Mouse (Mus musculus) kidney, adult 8-10 months (tissue): ENCODE results near the gene Phf14.
"Not testable (repeated sequence)": the region's sequence is repeated elsewhere in the genome, so short reads cannot be mapped to it uniquely, and the experiment has no call there.

Experiments used
- DNase-seq, 2 experiments: peaks; one replicate each; pipeline ENCODE4 v3.0.0; 2022

The Phf14 gene

DNA sequence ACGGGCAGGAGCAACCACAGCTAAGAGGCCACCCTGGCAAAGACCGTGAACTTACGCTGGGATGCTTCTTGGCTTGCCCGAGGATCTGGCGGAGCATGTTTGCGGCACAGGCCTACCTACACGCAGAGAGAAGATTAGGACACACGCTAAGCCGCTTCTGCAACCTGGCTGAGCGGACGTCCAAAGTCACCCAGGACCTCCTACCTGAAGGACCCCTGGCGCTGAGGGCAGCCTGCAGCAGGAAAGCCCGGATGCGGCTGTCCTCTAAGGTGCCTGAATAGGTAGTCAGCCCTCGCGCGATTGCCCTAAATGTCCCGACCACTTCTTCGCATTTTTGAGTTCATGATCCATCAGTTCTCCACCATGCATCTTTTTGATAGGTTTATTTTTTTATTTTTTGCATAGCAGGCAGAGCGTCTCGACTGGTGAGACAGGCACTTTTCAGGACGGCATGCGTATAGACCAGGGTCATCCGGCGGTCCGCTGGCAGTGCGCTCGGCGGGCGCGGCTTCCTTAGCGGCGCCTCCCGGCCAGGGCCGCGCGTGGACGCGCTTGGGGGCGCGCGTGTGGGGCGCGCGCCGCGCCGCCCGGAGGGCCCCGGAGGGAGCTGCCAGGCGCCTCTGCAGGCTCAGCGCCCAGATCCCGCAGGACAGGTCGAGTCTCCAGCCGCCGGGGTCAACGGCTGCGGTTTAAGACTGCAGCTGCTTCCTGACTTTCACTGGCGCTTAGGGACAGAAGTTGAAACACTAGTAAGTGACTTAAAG, at the start of gene Phf14, which contains the start of gene Ndufa4:
Gene Phf14 (plus strand): TSS at position 541 of the 764 bp plus-strand sequence.
Gene Ndufa4 (minus strand): TSS at position 229 of the 764 bp plus-strand sequence.
- peak; percentile 93 to 94 for DNase-seq

DNA sequence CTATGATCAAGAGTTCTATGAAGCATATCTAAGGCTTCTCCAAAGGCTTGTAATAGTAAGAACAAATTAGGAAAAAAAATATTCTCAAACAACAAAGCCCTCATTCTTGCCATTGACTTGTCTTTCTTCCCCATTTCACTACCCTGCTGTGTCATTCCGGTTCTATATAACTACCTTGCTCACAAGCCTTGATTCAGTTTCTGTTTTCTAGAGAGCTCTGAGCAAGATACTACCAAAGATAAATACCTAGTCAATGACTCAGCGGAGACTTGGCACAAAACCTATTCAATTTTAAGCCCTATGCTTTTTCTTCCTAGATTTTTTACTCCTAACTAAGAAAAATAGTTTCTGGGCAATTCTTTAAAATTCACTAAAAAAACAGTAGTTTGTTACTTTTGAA, 32.2 kb upstream of the Phf14 start:
- not testable (repeated sequence) for DNase-seq

DNA sequence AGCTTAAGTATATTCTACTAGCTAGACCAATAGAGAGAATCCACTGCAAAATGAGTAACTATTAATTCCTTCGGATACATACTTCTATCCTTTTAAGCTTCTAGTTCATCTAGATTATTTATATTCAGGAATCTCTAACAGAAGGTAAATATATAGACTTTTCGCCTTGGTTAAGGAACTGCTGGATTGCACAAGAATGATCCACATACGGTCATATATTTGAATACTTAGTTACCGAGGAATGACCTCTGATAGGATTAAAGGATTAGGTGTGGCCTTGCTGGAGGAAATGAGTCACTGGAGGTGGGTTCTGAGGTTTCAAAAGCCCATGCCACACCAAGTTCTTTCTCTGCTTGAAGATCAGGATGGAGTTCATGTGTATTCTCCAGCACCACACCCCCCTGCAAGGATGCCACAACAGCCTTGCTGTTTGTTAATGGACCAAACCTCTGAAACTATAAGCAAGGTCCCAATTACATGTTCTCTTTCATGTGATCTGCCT, 6.7 kb upstream of the Phf14 start:
- DNase-seq: no peak

DNA sequence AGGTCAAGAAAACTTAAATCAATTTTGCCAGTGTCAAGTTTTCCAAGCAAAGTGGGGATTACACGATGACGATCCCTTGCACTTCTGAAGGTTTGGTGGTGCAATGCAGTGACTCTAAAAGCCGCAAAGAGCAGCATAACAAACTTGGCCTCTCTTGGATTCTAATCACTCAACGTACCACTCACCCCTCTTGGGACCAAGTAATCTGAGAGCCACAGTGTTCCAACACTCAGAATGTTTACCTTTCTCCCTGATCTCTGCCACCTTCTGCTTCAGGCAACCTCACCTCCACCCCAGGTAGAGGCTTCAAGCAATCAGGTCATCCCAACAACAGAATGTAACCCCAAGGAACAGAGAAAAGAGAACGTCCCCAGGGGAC, 730 bp upstream of the Phf14 start:
- DNase-seq: no peak

- no peak for DNase-seq
Observed at GRCm38 (mm10) chr6:11908170-11908569, 561 bp downstream of the Phf14 start.

GRCm38 (mm10) chr6:11925496-11926041, 18.0 kb downstream of the Phf14 start:
- DNase-seq: peak; percentile 81 to 90

DNA sequence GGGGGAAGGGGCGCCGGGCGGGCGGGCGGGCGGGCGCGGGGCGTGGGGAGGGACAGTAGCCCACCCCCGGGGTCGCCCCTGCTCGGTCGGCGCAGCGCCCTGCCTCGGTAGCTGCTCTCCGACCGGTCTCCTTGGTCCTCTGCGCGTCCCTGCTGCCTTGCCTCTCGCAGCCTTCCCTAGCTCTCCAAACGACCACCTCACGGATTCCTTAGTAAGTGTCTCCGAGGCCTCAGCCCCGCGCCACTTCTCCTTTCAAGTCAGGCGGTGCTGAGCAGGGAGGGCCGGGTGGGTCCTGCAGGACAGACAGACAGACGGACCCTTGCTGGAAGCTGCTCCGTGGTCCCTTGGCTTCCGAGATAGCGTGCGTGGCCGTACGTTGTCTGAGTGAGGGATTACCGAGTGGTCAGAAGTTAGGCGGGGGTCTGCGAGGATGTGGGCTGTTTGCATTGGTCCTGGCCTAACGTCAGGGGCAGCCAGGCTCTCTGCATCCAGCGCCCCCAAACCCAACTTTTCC, 18.5 kb downstream of the Phf14 start:
- peak in 1 of 2 experiments; percentile 6 for DNase-seq

GRCm38 (mm10) chr6:11927485-11927884, 19.9 kb downstream of the Phf14 start:
- DNase-seq: no peak

DNA sequence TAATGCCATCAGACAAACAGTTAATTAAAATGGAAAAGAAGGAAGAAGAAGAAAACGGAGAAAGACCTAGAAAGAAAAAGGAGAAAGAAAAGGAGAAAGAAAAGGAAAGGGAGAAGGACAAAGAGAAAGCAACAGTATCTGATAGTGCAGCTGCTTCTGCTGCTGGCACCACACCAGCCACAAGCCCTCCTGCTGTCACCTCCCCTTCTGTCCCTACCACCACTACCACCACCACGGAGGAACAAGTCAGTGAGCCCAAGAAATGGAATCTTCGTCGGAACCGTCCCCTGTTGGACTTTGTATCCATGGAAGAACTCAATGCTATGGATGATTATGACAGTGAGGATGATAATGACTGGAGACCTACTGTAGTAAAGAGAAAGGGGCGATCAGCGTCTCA, 25.8 kb downstream of the Phf14 start:
- no peak for DNase-seq

- no peak for DNase-seq
Observed at GRCm38 (mm10) chr6:11940895-11941294, 33.3 kb downstream of the Phf14 start.

DNA sequence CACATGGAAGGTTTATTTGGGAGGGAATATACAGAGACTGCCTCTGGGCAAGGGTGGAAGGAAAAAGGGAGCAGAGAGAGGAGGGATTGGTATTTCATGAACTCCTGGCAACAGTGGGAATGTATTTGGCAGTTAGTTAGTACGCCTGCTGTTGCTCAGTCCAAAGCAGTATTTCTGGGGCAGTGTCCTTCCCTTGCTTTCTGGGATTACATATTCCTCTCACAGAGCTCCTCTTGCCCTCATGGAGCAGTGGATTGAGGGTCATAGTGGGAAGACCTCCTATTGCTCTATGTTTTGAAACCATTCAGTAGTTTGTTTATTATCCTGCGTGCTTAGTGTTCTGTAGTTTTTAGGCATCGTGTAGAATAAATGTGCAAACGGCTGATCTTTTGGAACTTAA, 34.5 kb downstream of the Phf14 start:
- no peak for DNase-seq

GRCm38 (mm10) chr6:11948100-11948499, 40.5 kb downstream of the Phf14 start:
- DNase-seq: no peak

DNA sequence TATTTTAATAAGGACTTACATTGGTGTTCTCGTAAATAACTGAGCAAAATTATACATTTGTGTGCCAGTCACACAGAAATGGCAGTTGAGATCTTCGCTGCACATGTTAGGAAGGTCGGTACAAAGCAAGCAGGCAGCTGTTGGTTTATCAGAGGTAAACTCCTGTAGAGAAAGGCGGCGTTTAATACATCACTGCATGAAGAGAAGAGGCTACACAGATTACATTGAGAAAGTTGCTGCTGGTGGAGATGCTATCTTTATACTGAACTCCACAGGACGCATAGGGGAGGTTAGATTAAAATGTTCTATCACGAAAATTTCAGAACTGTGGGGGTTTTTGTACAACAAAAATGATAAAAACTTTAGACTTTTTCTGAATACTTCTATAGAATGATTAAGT, 52.6 kb downstream of the Phf14 start:
- no peak for DNase-seq

- no peak for DNase-seq
Observed at GRCm38 (mm10) chr6:11993782-11994181, 86.2 kb downstream of the Phf14 start.

- DNase-seq: peak; percentile 43 to 57
Observed at GRCm38 (mm10) chr6:11998576-11998975, 91.0 kb downstream of the Phf14 start.

GRCm38 (mm10) chr6:11999506-11999905, 91.9 kb downstream of the Phf14 start:
- DNase-seq: peak; percentile 22 to 57

DNA sequence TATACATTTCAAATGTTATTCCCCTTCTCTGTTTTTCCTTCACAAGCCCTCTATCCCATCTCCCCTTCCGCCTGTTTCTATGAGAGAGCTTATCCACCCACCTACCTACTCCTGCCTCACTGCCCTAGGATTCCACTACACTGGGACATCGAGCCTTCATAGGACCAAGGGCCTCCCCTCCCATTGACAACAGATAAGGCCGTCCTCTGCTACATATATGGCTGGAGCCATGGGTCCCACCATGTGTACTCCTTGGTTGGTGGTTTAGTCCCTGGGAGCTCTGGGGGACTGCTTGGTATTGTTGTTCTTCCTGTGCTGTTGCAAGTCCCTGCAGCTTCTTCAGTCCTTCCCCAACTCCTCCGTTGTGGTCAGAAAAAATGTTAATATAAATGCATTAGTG, 97.8 kb downstream of the Phf14 start:
- DNase-seq: no peak

DNA sequence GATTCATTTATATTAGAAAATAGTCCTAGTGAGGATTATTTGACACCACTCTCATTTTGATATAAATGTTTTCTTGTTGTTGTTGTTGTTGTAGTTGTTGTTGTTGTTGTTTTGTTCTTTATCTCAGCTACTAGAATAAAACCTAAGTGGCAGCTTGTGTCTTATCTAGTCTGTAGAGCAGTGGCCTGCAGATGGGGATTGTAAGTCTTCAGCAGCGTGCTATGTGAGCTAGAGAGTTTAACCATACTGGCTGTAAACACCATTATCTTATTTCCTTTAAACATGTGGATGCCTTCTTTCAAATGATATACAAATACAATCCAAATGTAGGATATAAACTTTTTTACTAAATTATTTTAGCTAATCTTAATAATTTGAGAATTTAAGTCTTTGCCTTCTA, 98.4 kb downstream of the Phf14 start:
- DNase-seq: no peak

GRCm38 (mm10) chr6:12012103-12012502, 104.5 kb downstream of the Phf14 start:
- no peak for DNase-seq

DNA sequence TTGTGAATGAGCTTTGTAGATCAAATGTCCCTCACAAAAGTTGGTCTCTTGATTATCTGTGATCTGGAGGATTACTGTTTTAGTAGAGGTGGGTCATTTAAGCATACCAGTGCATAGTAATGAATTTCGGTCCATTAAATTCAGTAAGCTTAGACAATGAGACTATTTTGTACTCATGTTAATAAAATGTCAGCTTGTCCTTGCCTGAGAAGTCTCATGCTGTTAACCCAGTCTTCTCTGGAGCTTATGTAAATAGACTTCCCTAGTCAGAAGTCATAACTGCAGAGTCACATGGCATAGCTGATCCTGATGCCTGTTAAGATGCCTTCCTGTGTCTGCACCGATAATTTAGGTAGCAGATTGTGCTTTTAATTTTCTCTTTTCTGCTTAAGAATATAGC, 106.4 kb downstream of the Phf14 start:
- no peak for DNase-seq

- DNase-seq: no peak
Observed at GRCm38 (mm10) chr6:12014733-12015132, 107.1 kb downstream of the Phf14 start.

- no peak for DNase-seq
Observed at GRCm38 (mm10) chr6:12019736-12020135, 112.1 kb downstream of the Phf14 start.

DNA sequence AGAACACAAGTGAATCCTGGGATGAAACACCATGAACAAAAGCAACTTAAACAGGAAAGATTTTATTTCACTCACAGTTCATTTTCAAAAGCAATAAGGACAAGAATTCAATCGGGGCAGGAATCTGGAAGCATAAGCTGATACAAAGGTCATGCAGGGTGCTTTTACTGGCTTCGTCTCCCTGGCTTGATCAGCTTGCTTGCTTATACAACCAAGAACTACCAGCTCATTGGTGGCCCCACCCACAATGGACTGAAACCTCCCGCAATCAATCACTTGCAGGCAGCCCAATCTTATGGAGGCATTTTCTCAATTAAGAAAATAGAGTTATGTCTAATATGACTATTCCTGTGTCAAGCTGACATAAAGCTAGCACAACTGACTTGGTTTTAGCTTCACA, 112.5 kb downstream of the Phf14 start:
- peak in 1 of 2 experiments; percentile 25 for DNase-seq

- no peak for DNase-seq
Observed at GRCm38 (mm10) chr6:12020738-12021137, 113.1 kb downstream of the Phf14 start.
